Mouse (Mus musculus) C2C12 (cell line): ENCODE data around the gene Krtap14.

Experiments used
- CTCF ChIP-seq: IDR thresholded peaks from one replicate; pipeline ENCODE4 v1.5.1; 2011; ENCODE audit not compliant: control insufficient read depth, insufficient read depth, insufficient read length
- MAX ChIP-seq: IDR thresholded peaks from one replicate; pipeline ENCODE4 v1.6.1; 2011; ENCODE audit warnings: mild to moderate bottlenecking, control low read depth
- MYOG ChIP-seq: IDR thresholded peaks from one replicate; pipeline ENCODE4 v1.6.1; 2011; ENCODE audit not compliant: control insufficient read depth, insufficient read length; ENCODE audit errors: extremely low read depth

DNA sequence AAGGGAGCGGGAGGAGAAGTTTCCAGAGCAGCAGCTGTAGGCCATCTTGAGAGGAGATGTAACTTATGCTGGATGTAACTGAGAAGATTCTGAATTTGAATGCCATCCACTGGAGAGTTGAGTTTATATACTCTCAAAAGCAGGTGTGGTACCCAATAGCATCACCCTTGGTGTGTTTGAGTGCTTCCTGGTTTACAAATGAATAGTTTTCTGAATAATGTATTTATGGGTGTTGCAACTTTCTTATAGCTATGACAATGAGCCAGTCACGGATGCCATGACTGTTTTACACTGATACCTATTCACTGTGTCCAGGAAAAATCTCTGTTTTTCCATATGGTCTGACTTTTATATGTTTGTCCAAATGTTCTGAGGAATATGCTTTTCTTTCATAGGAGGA lies 51.8 kb downstream of the Krtap14 start, which contains the start of gene 2310057N15Rik:
- TF ChIP-seq CTCF = no peak
- TF ChIP-seq MAX = no peak
- no peak for TF ChIP-seq MYOG
